Mouse (Mus musculus): ENCODE results near the gene Vipas39. TPM values are rescaled to one million over a fixed set of nuclear protein-coding genes. Genes with fewer than 3 reads are reported as not detected.

Vipas39 gene
- 59.1 TPM for polyA plus RNA-seq (2015; fragmentation: Illumina TruSeq; extraction: RNeasy Lipid Tissue Mini Kit (QIAGEN cat#74804); ENCODE audit: low read depth, low replicate concordance)

GRCm38 (mm10) chr12:87266108-87266826 is at the start of gene Vipas39, which contains the start of gene Ahsa1:
Gene Vipas39 (minus strand): TSS chr12:87266256.
Gene Ahsa1 (plus strand): TSS chr12:87266479.

DNA sequence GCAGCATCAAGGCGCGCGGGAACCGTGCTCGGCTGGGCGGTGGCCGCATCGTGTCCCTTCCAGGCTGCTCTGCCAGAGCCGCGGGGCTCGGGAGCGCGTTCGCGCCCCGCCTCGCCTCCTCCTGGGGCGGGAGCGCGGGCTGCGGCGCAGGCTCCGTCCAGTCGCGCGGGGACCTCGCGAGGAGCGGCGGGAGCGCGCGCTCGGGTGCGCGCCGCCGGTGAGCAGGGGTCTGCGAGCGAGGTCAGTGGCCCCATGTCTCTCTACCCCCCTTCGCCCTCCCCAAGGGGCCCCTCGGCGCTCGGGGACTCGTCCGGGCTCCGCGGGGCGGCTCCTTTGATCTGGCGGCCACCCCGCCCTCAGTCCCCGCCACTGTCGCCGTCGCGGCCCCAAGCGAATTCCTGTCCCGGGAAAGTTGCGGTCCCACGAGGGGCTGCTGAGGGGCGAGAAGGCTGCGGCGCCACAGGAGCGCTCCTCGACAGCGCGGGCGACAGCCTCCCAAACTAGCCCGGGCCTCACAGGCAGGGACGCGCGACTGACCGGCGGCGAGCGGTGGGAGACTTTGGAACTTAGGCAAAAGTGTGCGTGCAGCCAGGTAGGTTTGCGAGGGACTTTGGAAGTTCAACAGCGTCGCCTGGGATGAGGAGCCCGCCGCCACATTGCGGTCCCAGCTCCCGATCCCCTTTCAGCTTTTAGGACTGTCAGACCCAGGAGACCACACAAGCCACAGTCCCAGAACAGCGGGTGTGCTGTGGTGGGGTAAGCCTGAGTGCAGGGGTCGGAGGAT is 33.8 kb upstream of the Vipas39 start, which contains the start of gene Ism2:
Gene Ism2, minus strand, starts transcription at position 49 of the 784 bp plus-strand sequence.

GRCm38 (mm10) chr12:87238632-87239031 is 27.4 kb downstream of the Vipas39 start, which contains the start of gene Noxred1:
Gene Noxred1 (minus strand): TSS chr12:87238732.

DNA sequence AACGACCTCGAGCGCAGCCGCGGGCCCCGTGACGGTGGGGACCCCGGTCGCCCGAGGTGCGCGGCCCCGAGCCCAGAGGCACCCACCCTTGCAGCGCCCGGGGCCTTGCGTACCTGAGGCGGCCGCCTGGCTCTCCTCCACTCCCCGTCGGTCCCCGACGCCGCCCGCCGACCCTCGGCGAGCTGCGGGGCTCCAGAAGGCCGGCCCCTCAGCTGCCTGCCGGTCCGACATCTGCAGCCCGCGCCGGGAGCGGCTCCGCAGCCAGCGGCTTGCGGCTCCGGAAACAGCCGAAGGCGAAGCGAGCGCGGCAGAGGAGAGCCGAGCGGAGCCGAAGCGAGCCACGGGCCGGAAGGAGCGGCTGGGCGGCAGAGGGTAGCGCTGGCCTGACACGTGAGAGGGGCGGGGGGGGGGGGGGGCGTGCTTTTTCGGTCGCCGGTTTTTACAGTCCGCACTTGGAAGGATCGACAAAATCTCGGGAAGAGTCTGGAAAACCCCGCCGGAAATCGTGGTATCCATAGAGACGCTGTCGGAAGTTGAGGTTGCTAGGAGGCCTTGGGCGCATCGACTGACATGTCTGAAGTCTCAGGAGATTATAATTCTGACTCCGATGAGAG is 66.0 kb downstream of the Vipas39 start, which contains the start of gene Tmed8:
Gene Tmed8, minus strand, starts transcription at position 482 of the 614 bp plus-strand sequence.

GRCm38 (mm10) chr12:87199206-87199972 is 66.7 kb downstream of the Vipas39 start, which contains the start of gene Samd15:
Gene Samd15 (plus strand): TSS chr12:87199723.

Other genes starting within 250 kb of the Vipas39 start
- 28.0 TPM for gene Tmem63c, start 244.9 kb downstream of the Vipas39 start, polyA plus RNA-seq (2015; fragmentation: Illumina TruSeq; extraction: RNeasy Lipid Tissue Mini Kit (QIAGEN cat#74804); ENCODE audit: low read depth, low replicate concordance)
- gene Ngb, start 163.7 kb downstream of the Vipas39 start, polyA plus RNA-seq (2015; fragmentation: Illumina TruSeq; extraction: RNeasy Lipid Tissue Mini Kit (QIAGEN cat#74804); ENCODE audit: low read depth, low replicate concordance), result 10.7 TPM
- 66.3 TPM for gene Gstz1, start 119.1 kb downstream of the Vipas39 start, polyA plus RNA-seq (2015; fragmentation: Illumina TruSeq; extraction: RNeasy Lipid Tissue Mini Kit (QIAGEN cat#74804); ENCODE audit: low read depth, low replicate concordance)
- 13.0 TPM for gene Pomt2, start 118.3 kb downstream of the Vipas39 start, polyA plus RNA-seq (2015; fragmentation: Illumina TruSeq; extraction: RNeasy Lipid Tissue Mini Kit (QIAGEN cat#74804); ENCODE audit: low read depth, low replicate concordance)
- 3.8 TPM for gene Samd15, start 66.5 kb downstream of the Vipas39 start, polyA plus RNA-seq (2015; fragmentation: Illumina TruSeq; extraction: RNeasy Lipid Tissue Mini Kit (QIAGEN cat#74804); ENCODE audit: low read depth, low replicate concordance)
- 19.9 TPM for gene Tmed8, start 65.8 kb downstream of the Vipas39 start, polyA plus RNA-seq (2015; fragmentation: Illumina TruSeq; extraction: RNeasy Lipid Tissue Mini Kit (QIAGEN cat#74804); ENCODE audit: low read depth, low replicate concordance)
- 1.4 TPM for gene Noxred1, start 27.5 kb downstream of the Vipas39 start, polyA plus RNA-seq (2015; fragmentation: Illumina TruSeq; extraction: RNeasy Lipid Tissue Mini Kit (QIAGEN cat#74804); ENCODE audit: low read depth, low replicate concordance)
- gene Ahsa1, start 223 bp upstream of the Vipas39 start, polyA plus RNA-seq (2015; fragmentation: Illumina TruSeq; extraction: RNeasy Lipid Tissue Mini Kit (QIAGEN cat#74804); ENCODE audit: low read depth, low replicate concordance), result 241 TPM
- not detected for gene Ism2, start 33.4 kb upstream of the Vipas39 start, polyA plus RNA-seq (2015; fragmentation: Illumina TruSeq; extraction: RNeasy Lipid Tissue Mini Kit (QIAGEN cat#74804); ENCODE audit: low read depth, low replicate concordance)
- 29.7 TPM for gene Sptlc2, start 122.1 kb upstream of the Vipas39 start, polyA plus RNA-seq (2015; fragmentation: Illumina TruSeq; extraction: RNeasy Lipid Tissue Mini Kit (QIAGEN cat#74804); ENCODE audit: low read depth, low replicate concordance)
- 118 TPM for gene Slirp, start 177.6 kb upstream of the Vipas39 start, polyA plus RNA-seq (2015; fragmentation: Illumina TruSeq; extraction: RNeasy Lipid Tissue Mini Kit (QIAGEN cat#74804); ENCODE audit: low read depth, low replicate concordance)
- gene Alkbh1, start 177.8 kb upstream of the Vipas39 start, polyA plus RNA-seq (2015; fragmentation: Illumina TruSeq; extraction: RNeasy Lipid Tissue Mini Kit (QIAGEN cat#74804); ENCODE audit: low read depth, low replicate concordance), result 17.2 TPM
- 80.0 TPM for gene Snw1, start 206.0 kb upstream of the Vipas39 start, polyA plus RNA-seq (2015; fragmentation: Illumina TruSeq; extraction: RNeasy Lipid Tissue Mini Kit (QIAGEN cat#74804); ENCODE audit: low read depth, low replicate concordance)
- not detected for gene Gm5788, start 228.5 kb upstream of the Vipas39 start, polyA plus RNA-seq (2015; fragmentation: Illumina TruSeq; extraction: RNeasy Lipid Tissue Mini Kit (QIAGEN cat#74804); ENCODE audit: low read depth, low replicate concordance)
- not detected for gene Gm8300, start 248.1 kb upstream of the Vipas39 start, polyA plus RNA-seq (2015; fragmentation: Illumina TruSeq; extraction: RNeasy Lipid Tissue Mini Kit (QIAGEN cat#74804); ENCODE audit: low read depth, low replicate concordance)